Mouse (Mus musculus) mesoderm, embryonic 11.5 days (tissue): Measurements from ENCODE around the gene Mrps7.
A peak's percentile ranks its signal among the peaks of the same experiment; 100 is the strongest.

Source experiments
- DNase-seq: peaks from one replicate; pipeline ENCODE4 v3.0.0-alpha.2; 2012; ENCODE audit warnings: low read depth, low spot score

The Mrps7 gene

DNA sequence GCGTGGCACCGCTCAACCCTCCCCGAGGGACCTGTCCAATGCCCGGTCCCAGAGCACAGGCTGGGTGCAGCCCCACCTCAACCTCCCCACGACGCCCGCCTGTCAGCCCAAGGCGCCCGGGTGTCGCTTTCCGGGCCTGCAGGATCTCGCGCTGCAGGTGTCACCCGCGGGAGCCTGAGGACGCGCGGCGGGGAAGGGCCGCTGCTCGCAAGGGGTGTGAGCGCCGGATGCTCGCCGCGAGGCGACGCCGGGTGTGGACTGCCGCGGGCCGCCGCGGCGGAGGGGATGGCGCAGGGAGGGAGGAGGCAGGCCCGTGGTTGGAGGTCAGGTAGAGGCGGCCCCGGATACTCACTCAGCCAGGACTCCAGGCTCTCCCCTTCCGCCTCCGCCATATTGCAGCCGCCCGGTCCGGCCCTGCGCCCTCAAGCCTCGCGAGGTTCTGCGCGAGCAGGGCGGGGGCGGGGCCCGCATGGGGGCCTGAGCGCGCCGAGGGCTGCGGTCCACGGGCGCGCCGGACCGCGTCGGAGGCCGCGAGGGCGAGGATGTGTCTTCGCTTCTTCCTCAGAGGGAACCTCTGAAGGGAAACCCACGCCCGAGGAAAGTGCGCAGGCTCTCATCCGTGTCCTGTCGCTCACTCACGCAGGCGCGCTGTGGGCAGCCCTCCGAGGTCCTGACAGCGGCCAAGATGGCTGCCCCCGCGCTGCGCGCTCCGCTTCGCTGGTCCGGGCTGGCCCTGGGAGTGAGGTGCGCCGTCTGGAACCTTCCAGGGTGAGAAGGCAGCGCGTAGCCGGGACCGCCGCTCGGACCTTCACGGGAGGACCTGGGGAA, at the start of gene Mrps7, which contains the start of gene Gga3:
Mrps7 (plus strand) TSS at position 450 of the 828 bp plus-strand sequence.
Gga3 (minus strand) TSS at position 576 of the 828 bp plus-strand sequence.
- DNase-seq = peak; percentile 90

DNA sequence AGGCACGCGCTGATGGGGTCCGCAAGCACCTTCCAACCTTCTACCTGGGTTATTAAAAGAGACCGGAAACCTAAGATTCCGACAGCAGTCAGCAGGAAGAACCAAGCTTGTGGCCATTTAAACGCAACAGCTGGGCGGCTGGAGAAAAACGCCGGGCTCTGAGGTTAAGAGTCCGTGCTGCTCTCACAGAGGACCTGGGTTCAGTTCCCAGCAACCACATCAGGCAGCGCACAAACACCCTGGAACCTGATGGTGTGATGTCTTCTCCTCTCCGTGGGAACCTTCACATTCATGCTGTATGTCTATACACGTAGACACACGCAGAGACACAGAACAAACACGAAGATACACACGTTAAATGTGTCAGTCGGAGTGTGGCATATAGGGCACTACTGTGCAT, 48.0 kb upstream of the Mrps7 start:
- no peak for DNase-seq

DNA sequence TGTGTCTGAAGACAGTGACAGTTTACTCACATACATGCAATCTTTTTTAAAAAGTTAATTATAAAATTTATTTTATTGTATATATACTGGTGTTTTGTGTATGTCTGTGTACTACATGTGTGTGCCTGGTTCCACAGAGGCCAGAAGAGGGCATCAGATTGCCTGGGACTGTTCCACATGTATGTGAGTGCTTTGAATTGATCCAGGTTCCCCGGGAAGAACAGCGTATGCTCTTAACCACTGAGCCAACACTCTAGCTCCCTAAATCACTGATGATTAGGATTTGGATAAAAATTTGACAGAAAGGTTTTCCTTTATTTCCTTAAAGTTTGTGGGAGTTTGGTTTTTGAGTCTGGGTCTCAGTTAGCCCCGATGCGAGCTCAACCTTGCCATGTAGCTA, 40.3 kb upstream of the Mrps7 start:
- DNase-seq = no peak

DNA sequence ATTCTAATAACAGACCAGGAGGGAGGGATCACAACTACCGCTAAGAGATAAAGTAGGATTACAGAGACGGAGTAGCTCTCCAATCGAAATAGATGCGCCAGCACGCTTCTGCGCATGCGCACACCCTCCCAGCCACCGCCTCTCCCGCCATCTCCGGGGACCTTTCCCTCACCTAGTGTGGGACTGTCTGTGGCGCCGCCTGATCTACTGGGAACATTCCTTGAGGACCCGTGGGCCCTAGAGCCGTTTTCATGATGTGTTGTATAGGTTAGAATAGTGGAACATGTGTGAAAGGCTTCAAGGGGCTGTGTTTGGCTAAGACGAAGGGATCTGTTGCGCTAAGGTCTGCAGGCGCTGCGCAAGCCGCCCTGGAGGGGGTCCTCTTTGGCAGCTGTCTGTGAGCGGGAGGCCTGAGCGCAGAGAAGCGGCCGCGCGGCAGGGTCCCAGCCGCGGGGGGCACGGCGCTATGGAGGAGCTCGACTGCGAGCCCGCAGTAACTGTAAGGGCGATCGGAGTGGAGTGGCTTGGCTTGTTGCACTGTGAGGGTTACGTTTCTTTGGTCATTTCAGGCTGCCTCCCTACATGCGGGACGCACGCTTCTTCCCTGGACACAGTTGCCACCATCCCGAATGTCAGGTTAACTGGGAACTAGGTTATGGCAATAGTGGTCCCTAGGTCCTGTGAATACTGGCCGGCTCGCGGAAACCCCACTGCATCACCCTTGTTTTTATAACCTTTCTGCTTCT, 39.5 kb upstream of the Mrps7 start, which contains the start of gene Nup85:
Nup85 (plus strand) TSS at position 371 of the 746 bp plus-strand sequence.
- DNase-seq = peak; percentile 96

DNA sequence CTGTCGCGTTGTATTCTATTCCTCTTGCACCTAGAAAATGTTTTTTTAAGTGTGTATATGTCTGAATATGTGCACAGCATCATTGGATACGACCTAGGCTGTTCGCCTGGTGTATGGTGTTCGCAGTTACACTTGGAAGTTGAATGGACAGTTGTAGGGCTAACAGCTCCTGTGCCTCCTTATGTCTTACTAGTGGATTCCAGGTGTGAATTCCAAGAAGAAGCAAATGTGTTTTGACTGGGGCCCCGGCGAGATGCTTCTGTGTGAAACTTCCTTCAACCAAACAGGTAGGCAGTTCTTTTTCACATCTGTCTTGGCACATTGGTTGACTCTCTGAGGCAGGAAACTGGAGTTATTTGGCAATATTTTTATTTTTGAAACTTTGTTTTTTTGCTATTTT, 38.8 kb upstream of the Mrps7 start:
- no peak for DNase-seq

DNA sequence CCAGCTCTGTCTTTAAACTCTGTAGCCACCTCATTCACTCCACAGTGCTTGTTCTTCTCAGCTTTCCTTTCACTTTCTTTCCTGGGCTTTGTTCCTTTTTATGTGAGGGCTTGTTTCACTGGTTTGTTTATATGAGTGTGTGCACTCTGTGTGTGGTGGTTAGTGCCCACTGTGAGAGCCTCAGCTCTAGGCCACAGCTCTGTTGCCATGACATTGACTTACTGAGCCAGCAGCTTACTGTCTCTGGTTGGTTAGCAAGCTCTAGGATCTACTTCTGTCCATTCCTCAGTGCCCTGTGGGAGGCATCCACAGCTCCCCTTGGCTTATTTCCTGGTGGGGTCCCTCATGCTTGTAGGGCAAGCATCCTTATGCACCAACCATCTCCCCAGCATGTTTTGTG, 24.6 kb upstream of the Mrps7 start:
- no peak for DNase-seq

DNA sequence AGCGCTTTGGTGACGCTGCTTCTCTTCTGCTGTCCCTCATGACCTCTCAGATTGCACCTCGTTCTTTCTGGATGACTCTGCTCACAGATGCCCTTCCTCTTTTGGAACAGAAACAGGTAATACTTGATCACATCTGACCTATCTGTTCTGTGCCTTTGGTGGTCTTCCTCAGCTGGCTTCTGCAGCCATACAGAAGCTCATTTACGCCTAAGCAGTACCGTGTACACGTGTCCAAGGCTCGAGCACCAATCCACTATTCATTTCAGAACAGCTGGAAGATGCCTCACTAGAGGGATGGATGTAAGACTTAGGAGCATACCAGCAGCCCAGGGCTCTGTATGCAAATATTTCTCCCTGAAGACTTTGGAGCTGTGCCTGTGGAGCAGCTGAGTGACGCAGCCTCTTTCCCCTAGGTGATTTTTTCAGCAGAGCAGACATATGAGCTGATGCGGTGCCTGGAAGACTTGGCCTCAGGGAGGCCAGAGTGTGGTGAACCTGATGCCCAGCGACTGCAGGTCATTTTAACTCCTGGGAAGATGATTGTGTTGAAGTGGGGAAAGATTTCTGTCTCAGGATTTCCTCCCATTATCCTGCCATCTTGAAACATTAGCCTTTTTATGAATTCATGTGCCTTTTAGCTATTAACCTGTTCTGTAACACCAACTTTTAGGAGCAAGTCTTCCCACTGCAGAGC, 20.7 kb upstream of the Mrps7 start:
- no peak for DNase-seq

DNA sequence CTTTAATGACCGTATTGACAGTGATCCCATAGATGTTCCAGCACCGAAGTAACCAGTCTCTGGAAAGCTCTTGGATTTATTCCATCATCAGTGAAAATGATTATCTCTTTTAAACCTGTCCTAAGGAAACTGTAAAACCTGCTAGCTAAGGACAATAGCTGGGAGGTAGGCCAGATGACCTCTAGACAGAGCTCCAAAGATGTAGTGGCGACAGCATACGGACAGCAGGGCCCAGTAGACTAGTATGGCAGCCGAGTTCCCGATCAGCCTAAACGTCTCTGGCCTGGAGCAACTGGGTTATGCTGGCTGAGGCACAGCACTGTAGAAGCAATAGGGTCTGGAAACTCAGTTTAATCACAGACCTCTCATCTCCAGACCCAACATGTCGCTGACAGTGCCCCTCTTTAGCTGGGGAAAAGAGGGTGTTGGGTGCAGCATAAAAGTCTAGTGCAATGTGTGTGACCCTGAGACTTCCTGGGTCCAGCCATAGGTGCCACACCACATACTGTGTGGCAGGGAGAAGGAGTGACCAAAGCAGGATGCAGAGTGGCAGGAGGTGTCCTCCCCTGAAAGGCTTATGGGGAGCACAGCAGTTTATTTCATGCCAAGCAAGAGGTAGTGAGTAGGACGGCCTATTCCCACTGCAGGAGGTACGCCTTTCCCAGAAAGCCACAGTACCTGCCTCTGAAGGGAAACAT, 19.2 kb upstream of the Mrps7 start:
- DNase-seq = no peak

DNA sequence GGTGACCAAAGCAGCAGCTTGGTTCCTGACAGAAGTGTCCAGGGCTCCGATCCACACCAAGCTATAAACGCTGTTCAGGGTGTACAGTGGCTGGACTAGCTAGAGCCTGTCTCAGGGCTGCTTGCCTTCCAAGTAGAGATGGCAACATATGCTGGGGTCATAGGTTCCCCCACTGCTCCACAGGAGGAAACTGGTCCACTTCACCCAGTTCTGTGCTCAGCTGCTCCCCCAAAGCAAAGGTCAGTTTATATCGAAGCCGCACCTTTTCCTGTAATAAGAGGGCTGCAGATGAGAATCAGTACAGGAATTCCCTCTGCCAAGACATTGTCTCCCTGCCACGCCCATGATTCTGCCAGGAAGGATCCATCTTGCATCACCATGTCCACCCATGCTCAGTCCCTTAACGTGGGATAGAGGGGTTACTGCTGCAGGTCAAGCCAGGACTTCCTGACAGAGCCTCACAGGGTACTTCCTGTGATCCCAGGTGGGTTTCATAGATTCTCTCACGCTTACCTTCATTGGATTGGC, 18.1 kb upstream of the Mrps7 start:
- no peak for DNase-seq

DNA sequence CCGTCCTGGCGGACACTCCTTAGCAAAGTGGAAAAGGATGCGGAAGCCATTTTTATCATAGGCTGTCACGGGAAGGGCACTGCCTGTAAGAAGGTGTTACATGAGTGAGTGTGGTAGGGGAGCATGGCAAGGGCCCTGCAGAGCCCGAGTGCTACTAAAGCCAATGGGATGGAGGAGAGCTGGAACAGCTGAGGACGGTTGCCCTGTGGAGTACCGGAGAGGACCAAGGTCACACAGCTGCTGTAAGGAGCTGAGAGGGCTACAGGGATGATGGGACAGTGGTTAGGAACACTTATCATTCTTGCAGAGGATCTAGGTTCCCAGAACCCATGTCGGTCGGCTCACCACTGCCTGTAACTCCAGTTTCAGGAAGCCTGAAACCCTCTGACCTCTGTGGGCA, 17.3 kb upstream of the Mrps7 start:
- no peak for DNase-seq

DNA sequence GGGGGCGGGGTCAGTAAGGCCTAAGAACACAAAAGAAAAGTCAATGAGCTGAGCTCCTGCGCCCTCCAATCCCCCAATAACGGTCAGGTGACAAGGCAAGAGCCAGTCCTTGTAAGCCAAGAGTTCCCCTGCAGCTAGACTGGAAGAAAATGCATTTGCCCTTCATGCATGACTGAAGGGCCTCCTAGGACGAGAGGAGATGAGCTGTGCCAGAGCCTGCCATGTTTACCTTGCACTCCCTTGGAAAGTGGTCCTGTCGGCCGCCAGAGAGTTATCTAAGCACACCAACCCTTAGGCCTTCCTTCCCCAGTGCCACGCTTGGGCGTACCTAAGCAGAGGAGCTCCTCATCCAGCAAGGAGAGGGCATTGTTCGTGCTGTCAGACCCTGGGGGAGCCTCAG, 15.7 kb upstream of the Mrps7 start:
- no peak for DNase-seq

DNA sequence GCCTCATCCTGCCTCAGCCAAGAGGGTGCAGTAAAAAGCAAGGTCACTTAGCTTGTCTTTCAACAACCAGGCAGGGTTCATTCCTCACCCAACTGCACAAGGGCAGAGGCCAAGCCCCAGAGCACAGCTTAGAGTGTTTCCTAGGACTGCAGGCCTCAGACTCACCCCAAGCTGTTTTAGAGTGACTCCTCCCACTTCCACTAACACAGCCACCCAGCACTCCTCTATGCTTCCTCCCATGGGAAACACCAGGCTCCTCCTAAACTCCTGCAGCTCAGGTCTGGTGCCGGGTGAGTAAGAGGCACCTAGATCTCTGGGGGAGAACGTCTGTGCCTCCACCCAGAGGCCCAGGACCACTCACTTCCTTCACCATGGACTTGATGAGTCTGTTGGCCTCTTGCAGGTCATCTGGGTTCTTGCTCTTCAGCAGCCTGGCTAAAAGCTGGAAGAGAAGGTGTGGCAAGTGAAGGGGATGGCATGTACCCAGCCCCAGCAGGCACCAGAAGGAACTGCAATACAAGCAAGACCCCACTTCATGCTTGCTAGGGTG, 13.1 kb upstream of the Mrps7 start:
- DNase-seq = no peak

DNA sequence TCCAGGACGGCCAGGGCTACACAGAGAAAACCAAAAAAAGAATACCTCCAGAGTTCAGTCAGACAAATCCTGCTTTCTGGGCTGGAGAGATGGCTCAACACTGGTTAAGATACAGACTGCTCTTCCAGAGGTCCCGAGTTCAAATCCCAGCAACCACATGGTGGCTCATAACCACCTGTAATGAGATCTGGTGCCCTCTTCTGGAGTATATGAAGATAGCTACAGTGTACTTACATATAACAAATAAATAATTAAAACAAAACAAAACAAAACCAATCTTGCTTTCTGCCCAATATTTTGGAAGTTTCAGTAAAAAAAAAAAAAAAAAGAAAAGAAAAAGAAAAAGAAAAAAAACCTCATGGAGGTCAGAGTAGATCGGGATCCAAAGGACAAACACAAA, 8.5 kb upstream of the Mrps7 start:
- DNase-seq = no peak

DNA sequence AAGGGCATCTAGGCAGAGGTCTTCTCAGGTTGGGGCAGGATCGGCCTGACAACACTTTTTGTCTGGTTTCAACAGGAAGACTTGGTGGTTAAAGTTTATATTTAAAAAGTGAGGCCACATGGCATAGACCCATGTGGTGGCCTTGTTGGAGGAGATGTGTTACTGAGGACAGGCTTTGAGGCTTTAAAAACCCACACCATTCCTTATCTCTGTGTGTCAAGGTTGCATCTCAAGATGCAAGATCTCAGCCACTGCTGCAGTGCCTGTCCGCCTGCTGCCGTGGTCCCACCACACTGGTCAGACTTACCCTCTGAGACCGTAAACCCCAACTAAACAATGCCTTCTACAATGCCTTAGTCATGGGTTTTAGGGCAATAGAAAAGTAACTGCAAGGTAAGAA, 5.4 kb upstream of the Mrps7 start:
- no peak for DNase-seq

DNA sequence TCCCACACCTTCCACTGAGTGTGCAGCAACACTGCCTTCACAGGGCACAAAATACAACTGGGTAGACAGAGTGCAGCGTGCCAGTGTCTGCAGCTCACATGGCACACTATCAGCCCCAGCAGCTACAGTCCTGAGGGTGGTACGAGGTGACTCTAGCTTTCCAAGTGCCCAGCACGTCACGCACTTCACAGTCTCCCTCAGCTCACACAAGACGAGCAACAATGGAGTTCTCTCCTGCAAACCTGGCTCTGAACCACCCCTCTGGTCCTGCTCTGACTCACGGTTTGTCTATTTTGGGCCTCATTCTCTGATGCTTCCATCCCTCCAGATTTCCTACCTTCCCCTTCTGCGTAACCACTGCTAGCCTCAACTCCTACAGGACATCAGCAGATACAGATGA, 4.0 kb upstream of the Mrps7 start:
- no peak for DNase-seq

DNA sequence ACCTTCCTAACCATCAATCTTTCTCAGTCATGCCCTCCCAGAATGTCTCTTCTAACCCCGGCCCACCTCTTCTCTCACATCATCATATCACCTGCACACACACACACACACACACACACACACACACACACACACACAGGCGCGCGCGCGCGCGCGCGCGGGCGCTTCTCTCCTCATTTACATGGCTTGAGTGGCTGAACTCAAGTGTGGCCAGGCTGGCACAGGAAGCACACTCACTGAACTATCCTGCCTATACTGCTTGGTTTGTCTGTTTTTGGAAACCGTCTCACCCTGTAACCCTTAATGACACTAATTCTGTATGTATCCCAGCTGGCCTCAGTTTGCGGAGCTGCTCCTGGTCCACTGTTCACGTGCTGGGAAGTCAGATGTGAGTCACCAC, 3.0 kb upstream of the Mrps7 start:
- DNase-seq = no peak

DNA sequence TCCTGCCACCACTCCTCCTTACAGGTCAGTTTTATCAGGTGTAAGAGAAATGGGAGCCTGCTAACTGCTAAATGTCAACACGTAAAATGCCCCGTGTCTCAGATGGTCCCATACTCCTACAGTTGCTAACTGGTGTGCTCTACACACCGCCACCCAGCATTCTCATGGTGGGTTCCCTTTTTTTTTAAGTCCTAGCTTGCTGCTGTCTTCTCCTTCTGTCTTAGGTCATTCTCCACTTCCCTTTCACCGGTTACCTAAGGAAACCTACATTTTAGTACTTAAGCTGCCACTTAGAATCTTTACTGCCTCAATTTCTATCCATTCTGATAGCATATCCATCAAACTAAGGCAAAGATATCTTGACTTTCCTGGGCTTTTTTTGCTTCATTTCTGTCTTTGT, 2.6 kb upstream of the Mrps7 start:
- no peak for DNase-seq

DNA sequence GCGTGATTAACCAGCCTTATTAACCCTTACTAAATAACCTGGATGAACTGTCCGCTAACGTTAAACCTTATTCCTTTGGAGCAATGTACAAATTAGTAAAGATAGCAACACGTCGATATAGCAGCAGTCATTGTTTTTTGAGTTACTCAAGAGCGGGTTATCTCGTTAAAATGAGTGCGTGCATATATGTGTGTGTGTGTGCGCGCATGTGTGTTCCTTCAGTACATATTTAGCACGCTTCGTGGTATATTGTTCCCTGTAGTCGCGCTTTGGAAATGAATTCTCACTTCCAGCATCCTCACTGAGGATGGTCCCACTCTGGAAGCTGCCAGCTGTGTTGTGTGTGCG, 623 bp upstream of the Mrps7 start:
- no peak for DNase-seq

DNA sequence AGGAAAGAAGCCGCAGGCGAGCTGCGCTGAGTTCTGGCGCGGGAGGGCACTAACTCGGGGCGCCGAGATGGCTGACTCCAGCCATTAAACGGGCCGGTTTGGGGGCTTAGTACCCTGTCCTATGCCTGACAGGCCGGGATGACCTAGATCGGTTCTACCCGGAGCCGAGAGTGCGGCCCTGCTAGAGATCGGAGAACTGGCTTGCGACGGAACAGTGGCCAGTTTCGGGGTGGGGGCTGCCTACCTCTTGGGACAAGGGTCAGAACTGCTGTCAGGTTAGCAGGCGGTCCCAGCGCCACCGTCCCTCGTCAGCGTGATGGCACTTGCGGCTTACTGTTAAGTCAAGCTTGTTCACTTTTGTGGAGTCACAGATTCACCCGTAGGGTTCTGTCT, 575 bp downstream of the Mrps7 start:
- no peak for DNase-seq

DNA sequence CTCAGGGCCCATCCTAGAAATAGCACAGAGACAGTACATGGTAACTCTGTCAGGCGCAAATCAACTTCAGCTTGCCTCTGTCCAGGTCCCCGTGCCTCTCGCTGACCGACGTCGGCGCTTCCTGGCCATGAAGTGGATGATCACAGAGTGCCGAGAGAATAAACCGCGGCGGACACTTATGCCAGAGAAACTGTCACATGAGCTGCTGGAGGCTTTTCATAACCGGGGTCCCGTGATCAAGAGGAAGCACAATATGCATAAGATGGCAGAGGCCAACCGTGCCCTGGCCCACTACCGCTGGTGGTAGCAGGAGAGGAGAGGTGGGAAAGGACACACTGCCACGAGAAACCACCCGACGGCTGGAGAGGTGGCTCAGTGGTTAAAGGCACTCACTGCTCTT, 3.0 kb downstream of the Mrps7 start:
- DNase-seq = no peak
